ENCODE assay signal across 9 mouse cellular contexts in genomic region chr7:16988405-16988804, GRCm38 (mm10). TPM values are rescaled to one million over a fixed set of nuclear protein-coding genes. Genes with fewer than 3 reads are reported as not detected.
DNase-seq lines count a peak whose midpoint lies in the region; ATAC-seq lines count a peak whose summit lies in the region.
"Had no signal": no experiment of that assay in that cellular context is flagged by ENCODE, and none has a peak within 500 bp of the region (broad histone marks: within the 10 kb centered on the region; RNA-seq: fewer than 3 reads in every experiment).

No protein-coding gene starts in this region.

- no peak overlapping the region for H3K4me3 ChIP-seq in liver, embryonic 12.5 days
- H3K4me3 ChIP-seq in kidney, embryonic 15.5 days (replicated peaks), result no peak overlapping the region

- H3K27me3 ChIP-seq in liver, embryonic 12.5 days (replicated peaks), result no peaks in the 10 kb centered on the region
- no peaks in the 10 kb centered on the region; the same call in 1 of the 2 replicates for H3K27me3 ChIP-seq in kidney, embryonic 15.5 days

- no peak for ATAC-seq in liver, embryonic 12.5 days
- ATAC-seq in kidney, embryonic 15.5 days (replicated peaks; ENCODE audit: low FRiP score), result 0 out of 2 replicates have a peak, but pooled peaks have one; percentile 10

- H3K27ac ChIP-seq in liver, embryonic 12.5 days, result no peak overlapping the region
- peak overlapping the region; percentile 62 for H3K27ac ChIP-seq in kidney, embryonic 15.5 days

- peaks cover 33% of the 10 kb centered on the region for H3K4me1 ChIP-seq in liver, embryonic 12.5 days
- H3K4me1 ChIP-seq in kidney, embryonic 15.5 days, result peaks cover 52% of the 10 kb centered on the region

- peak; percentile 44 for DNase-seq in liver
- peak; percentile 57 for DNase-seq in forelimb bud, embryonic 11.5 days (ENCODE audit: low read depth, low spot score)
- DNase-seq in ovary, postnatal 10 days (ENCODE audit: low spot score), result peak; percentile 61
- DNase-seq in right cerebral cortex, adult 2 months (ENCODE audit: low spot score in 2 of 2), result no peak
- DNase-seq in urinary bladder, adult 18-20 months (ENCODE audit: low spot score in 2 of 2), result no peak
- DNase-seq in embryo, embryonic 9.5 days (ENCODE audit: extremely low spot score), result no peak

- no peak overlapping the region for H3K9ac ChIP-seq in liver, embryonic 12.5 days
- no peak overlapping the region for H3K9ac ChIP-seq in kidney, embryonic 15.5 days

- no peaks in the 10 kb centered on the region for H3K9me3 ChIP-seq in liver, embryonic 12.5 days (replicated peaks)
- H3K9me3 ChIP-seq in kidney, embryonic 15.5 days (replicated peaks), result no peaks in the 10 kb centered on the region

- 75% methylated on average over 3 of the region's 3 CpGs for WGBS in liver, embryonic 12.5 days (ENCODE audit: insufficient replicate concordance)
- 22% methylated on average over 3 of the region's 3 CpGs for WGBS in kidney, embryonic 15.5 days

- no peaks in the 10 kb centered on the region for H3K36me3 ChIP-seq in liver, embryonic 12.5 days
- H3K36me3 ChIP-seq in kidney, embryonic 15.5 days, result no peaks in the 10 kb centered on the region

- H3K4me2 ChIP-seq in liver, embryonic 12.5 days, result no peak overlapping the region
- no peak overlapping the region for H3K4me2 ChIP-seq in kidney, embryonic 15.5 days

RNA-seq across cellular contexts. Expression of gene Ccdc8, which starts 4.1 kb away (rescaled TPM):
- polyA plus RNA-seq in liver, embryonic 12.5 days (2016; fragmentation: Nextera tagmentation; extraction: Ambion mirVana), result 3.8 and 3.9 TPM in 2 replicates
- 35.7 and 41.2 TPM in 2 replicates for polyA plus RNA-seq in kidney, embryonic 15.5 days (2015; fragmentation: Nextera tagmentation; extraction: Ambion mirVana)

RNA-seq across cellular contexts. Expression of gene Gm42372, which starts 5.5 kb away (rescaled TPM):
- polyA plus RNA-seq in liver, embryonic 12.5 days (2016; fragmentation: Nextera tagmentation; extraction: Ambion mirVana), result 0.07 TPM in 2 replicates
- polyA plus RNA-seq in kidney, embryonic 15.5 days (2015; fragmentation: Nextera tagmentation; extraction: Ambion mirVana), result 0.23 and 0.31 TPM in 2 replicates
- polyA plus RNA-seq: gonadal fat pad, adult 2 months had no signal

RNA-seq across cellular contexts. Expression of gene Pnmal1, which starts 28.9 kb away (rescaled TPM):
- polyA plus RNA-seq in liver, embryonic 12.5 days (2016; fragmentation: Nextera tagmentation; extraction: Ambion mirVana), result 0.05 and 0.08 TPM in 2 replicates
- polyA plus RNA-seq in kidney, embryonic 15.5 days (2015; fragmentation: Nextera tagmentation; extraction: Ambion mirVana), result 0.58 and 0.90 TPM in 2 replicates
- polyA plus RNA-seq: gonadal fat pad, adult 2 months had no signal

RNA-seq across cellular contexts. Expression of gene Ppp5c, which starts 39.3 kb away (rescaled TPM):
- 70.3 and 75.2 TPM in 2 replicates for polyA plus RNA-seq in liver, embryonic 12.5 days (2016; fragmentation: Nextera tagmentation; extraction: Ambion mirVana)
- 110 and 115 TPM in 2 replicates for polyA plus RNA-seq in kidney, embryonic 15.5 days (2015; fragmentation: Nextera tagmentation; extraction: Ambion mirVana)

RNA-seq across cellular contexts. Expression of gene Pnmal2, which starts 43.9 kb away (rescaled TPM):
- polyA plus RNA-seq in liver, embryonic 12.5 days (2016; fragmentation: Nextera tagmentation; extraction: Ambion mirVana), result 0.41 and 0.75 TPM in 2 replicates
- polyA plus RNA-seq in kidney, embryonic 15.5 days (2015; fragmentation: Nextera tagmentation; extraction: Ambion mirVana), result 7.7 and 9.2 TPM in 2 replicates

Comparison
In these comparisons a context has a peak if more than half of its experiments do, and no peak if none do; other contexts are left out.
1. DNase-seq: peak in liver (single experiment), forelimb bud, embryonic 11.5 days (single experiment) and ovary, postnatal 10 days (single experiment); none in right cerebral cortex, adult 2 months (0 of 2), urinary bladder, adult 18-20 months (0 of 2) and embryo, embryonic 9.5 days (single experiment).